Mouse (Mus musculus) embryonic facial prominence, embryonic 13.5 days (tissue): ENCODE measurements around the gene Hnrnpc. TPM values are rescaled to one million over a fixed set of nuclear protein-coding genes. Genes with fewer than 3 reads are reported as not detected.

ENCODE experiments used
- ATAC-seq: fragments of 200-750 bp; cut with Nextera tagmentation; 2 replicates; pipeline ENCODE4 v1.8.0; 2017; ENCODE audit warnings: low read depth; ENCODE audit not compliant: insufficient number of reproducible peaks, insufficient read depth, low FRiP score, low TSS enrichment
- H3K27ac ChIP-seq: fragments of 300-500 bp; sonication (generic); 2 replicates; pipeline ENCODE4 v1.5.1; 2015; ENCODE audit warnings: moderate library complexity, mild to moderate bottlenecking, inconsistent platforms
- H3K27me3 ChIP-seq: fragments of 300-500 bp; sonication (generic); 2 replicates; pipeline ENCODE4 v1.6.1; 2015; ENCODE audit warnings: mild to moderate bottlenecking, inconsistent platforms
- H3K36me3 ChIP-seq: fragments of 300-500 bp; sonication (generic); 2 replicates; pipeline ENCODE4 v1.6.1; 2015; ENCODE audit warnings: mild to moderate bottlenecking, inconsistent platforms
- H3K4me1 ChIP-seq: fragments of 300-500 bp; sonication (generic); 2 replicates; pipeline ENCODE4 v1.6.1; 2015; ENCODE audit warnings: inconsistent platforms
- H3K4me2 ChIP-seq: fragments of 300-500 bp; sonication (generic); 2 replicates; pipeline ENCODE4 v1.6.1; 2015; ENCODE audit warnings: moderate library complexity, mild to moderate bottlenecking, inconsistent platforms
- H3K4me3 ChIP-seq: fragments of 300-500 bp; sonication (generic); 2 replicates; pipeline ENCODE4 v1.5.1; 2015; ENCODE audit warnings: mild to moderate bottlenecking, inconsistent platforms
- H3K9ac ChIP-seq: fragments of 300-500 bp; sonication (generic); 2 replicates; pipeline ENCODE4 v1.6.1; 2015; ENCODE audit warnings: mild to moderate bottlenecking, inconsistent platforms
- H3K9me3 ChIP-seq: fragments of 300-500 bp; sonication (generic); 2 replicates; pipeline ENCODE4 v1.6.1; 2016; ENCODE audit warnings: inconsistent platforms
- WGBS: fragments of 180-500 bp; shearing (Covaris S2); methylation state at CpG from one replicate; pipeline ENCODE4 v1.1.7; 2015; ENCODE audit warnings: mixed read lengths; 5-methylcytosine and 5-hydroxymethylcytosine counted together
- polyA plus RNA-seq: library from polyadenylated mRNA; unstranded; fragments of >200 nt; fragmentation: Nextera tagmentation; extraction: Ambion mirVana; gene quantifications from 2 replicates; pipeline ENCODE4 v1.2.1, GENCODE M21; 2015

The Hnrnpc gene
- polyA plus RNA-seq, 1 experiment from 2014 or later, result 755 TPM

GRCm38 (mm10) chr14:52120169-52120568 is 16.3 kb upstream of the Hnrnpc start:
- Histone ChIP-seq H3K4me2 (peak overlapping the region; percentile 97), H3K4me3 (peak overlapping the region; percentile 60; the same call in 1 of the 2 replicates), H3K36me3 (no peaks in the 10 kb centered on the region), H3K9ac (no peak overlapping the region), H3K27ac (no peak overlapping the region), H3K9me3 (no peaks in the 10 kb centered on the region), H3K27me3 (no peaks in the 10 kb centered on the region), H3K4me1 (peaks cover 15% of the 10 kb centered on the region)
- no peak for ATAC-seq
- WGBS, result 48% methylated on average over 7 of the region's 7 CpGs

GRCm38 (mm10) chr14:52118823-52119608 is 15.2 kb upstream of the Hnrnpc start:
- peak overlapping the region; percentile 97 for H3K4me2 ChIP-seq
- no peaks in the 10 kb centered on the region for H3K27me3 ChIP-seq
- no peaks in the 10 kb centered on the region for H3K36me3 ChIP-seq
- H3K9me3 ChIP-seq, result no peaks in the 10 kb centered on the region
- peak overlapping the region; percentile 60 for H3K4me3 ChIP-seq
- peak; percentile 82 for ATAC-seq
- peak overlapping the region; percentile 78 for H3K9ac ChIP-seq
- peak overlapping the region; percentile 86 for H3K27ac ChIP-seq
- peaks cover 15% of the 10 kb centered on the region for H3K4me1 ChIP-seq
- WGBS, result under 1% methylated on average over 38 of the region's 38 CpGs

GRCm38 (mm10) chr14:52118456-52118822 is 14.6 kb upstream of the Hnrnpc start:
- H3K4me2 ChIP-seq, result peak overlapping the region; percentile 97
- peaks cover 15% of the 10 kb centered on the region for H3K4me1 ChIP-seq
- no peaks in the 10 kb centered on the region for H3K27me3 ChIP-seq
- ATAC-seq, result no peak
- no peaks in the 10 kb centered on the region for H3K9me3 ChIP-seq
- peak overlapping the region; percentile 78 for H3K9ac ChIP-seq
- peak overlapping the region; percentile 86 for H3K27ac ChIP-seq
- peak overlapping the region; percentile 60 for H3K4me3 ChIP-seq
- 23% methylated on average over 8 of the region's 8 CpGs for WGBS
- no peaks in the 10 kb centered on the region for H3K36me3 ChIP-seq

- Histone ChIP-seq H3K4me1 (peaks cover 15% of the 10 kb centered on the region), H3K27ac (no peak overlapping the region), H3K27me3 (no peaks in the 10 kb centered on the region), H3K9ac (no peak overlapping the region), H3K36me3 (no peaks in the 10 kb centered on the region), H3K4me2 (no peak overlapping the region), H3K9me3 (no peaks in the 10 kb centered on the region), H3K4me3 (no peak overlapping the region)
- 91% methylated on average over 5 of the region's 5 CpGs for WGBS
- no peak for ATAC-seq
Observed at GRCm38 (mm10) chr14:52117241-52117640, 13.4 kb upstream of the Hnrnpc start.

GRCm38 (mm10) chr14:52114101-52114500 is 10.3 kb upstream of the Hnrnpc start:
- Histone ChIP-seq H3K36me3 (no peaks in the 10 kb centered on the region), H3K9ac (no peak overlapping the region), H3K4me2 (no peak overlapping the region), H3K9me3 (no peaks in the 10 kb centered on the region), H3K4me3 (no peak overlapping the region), H3K27me3 (no peaks in the 10 kb centered on the region), H3K4me1 (peaks cover 7% of the 10 kb centered on the region; the same call in 1 of the 2 replicates), H3K27ac (no peak overlapping the region)
- no peak for ATAC-seq
- 65% methylated on average over 1 of the region's 1 CpGs for WGBS

- Histone ChIP-seq H3K4me3 (no peak within 1 kb of the TSS), H3K36me3 (no peaks in the 10 kb centered on the region), H3K27me3 (no peaks in the 10 kb centered on the region), H3K9ac (no peak within 1 kb of the TSS), H3K4me1 (peaks cover 6% of the 10 kb centered on the region), H3K27ac (no peak within 1 kb of the TSS), H3K9me3 (no peaks in the 10 kb centered on the region), H3K4me2 (no peak within 1 kb of the TSS)
- ATAC-seq, result no peak
- 86% methylated on average over 4 of the region's 4 CpGs for WGBS
Observed at GRCm38 (mm10) chr14:52110346-52110745, 6.5 kb upstream of the Hnrnpc start, which contains the start of gene Rpgrip1. Gene Rpgrip1, plus strand, starts transcription at chr14:52110704.

GRCm38 (mm10) chr14:52108025-52108424 is 4.2 kb upstream of the Hnrnpc start:
- H3K4me1 ChIP-seq, result peaks cover 11% of the 10 kb centered on the region
- no peak overlapping the region for H3K27ac ChIP-seq
- ATAC-seq, result no peak
- no peaks in the 10 kb centered on the region for H3K36me3 ChIP-seq
- 83% methylated on average over 2 of the region's 2 CpGs for WGBS
- no peaks in the 10 kb centered on the region for H3K27me3 ChIP-seq
- H3K4me2 ChIP-seq, result no peak overlapping the region
- no peaks in the 10 kb centered on the region for H3K9me3 ChIP-seq
- no peak overlapping the region for H3K9ac ChIP-seq
- no peak overlapping the region for H3K4me3 ChIP-seq

- Histone ChIP-seq H3K27me3 (no peaks in the 10 kb centered on the region), H3K9me3 (no peaks in the 10 kb centered on the region), H3K4me3 (no peak overlapping the region), H3K36me3 (peaks cover 6% of the 10 kb centered on the region), H3K9ac (peak overlapping the region; percentile 58), H3K27ac (peak overlapping the region; percentile 81), H3K4me1 (peaks cover 21% of the 10 kb centered on the region), H3K4me2 (peak overlapping the region; percentile 28)
- 18% methylated on average over 10 of the region's 10 CpGs for WGBS
- ATAC-seq, result no peak
Observed at GRCm38 (mm10) chr14:52106741-52107140, 2.9 kb upstream of the Hnrnpc start.

GRCm38 (mm10) chr14:52105308-52105707 is 1.5 kb upstream of the Hnrnpc start:
- peaks cover 11% of the 10 kb centered on the region for H3K36me3 ChIP-seq
- H3K4me3 ChIP-seq, result no peak overlapping the region
- H3K27me3 ChIP-seq, result no peaks in the 10 kb centered on the region
- peaks cover 29% of the 10 kb centered on the region for H3K4me1 ChIP-seq
- no peak overlapping the region for H3K4me2 ChIP-seq
- ATAC-seq, result no peak
- 67% methylated on average over 2 of the region's 2 CpGs for WGBS
- no peak overlapping the region for H3K27ac ChIP-seq
- no peaks in the 10 kb centered on the region for H3K9me3 ChIP-seq
- H3K9ac ChIP-seq, result no peak overlapping the region

- Histone ChIP-seq H3K9me3 (no peaks in the 10 kb centered on the region), H3K9ac (peak overlapping the region; percentile 68), H3K27ac (peak overlapping the region; percentile 93), H3K4me2 (peak overlapping the region; percentile 67), H3K4me1 (peaks cover 29% of the 10 kb centered on the region), H3K27me3 (no peaks in the 10 kb centered on the region), H3K4me3 (peak overlapping the region; percentile 96), H3K36me3 (peaks cover 11% of the 10 kb centered on the region)
- ATAC-seq, result no peak
- 28% methylated on average over 7 of the region's 7 CpGs for whole genome bisulfite sequencing
Observed at GRCm38 (mm10) chr14:52104677-52105285, 953 bp upstream of the Hnrnpc start.

GRCm38 (mm10) chr14:52103474-52103855 is 363 bp downstream of the Hnrnpc start:
- H3K4me3 ChIP-seq, result peak overlapping the region; percentile 96
- under 1% methylated on average over 30 of the region's 30 CpGs for WGBS
- peaks cover 29% of the 10 kb centered on the region for H3K4me1 ChIP-seq
- peak overlapping the region; percentile 68 for H3K4me2 ChIP-seq
- peak overlapping the region; percentile 100 for H3K9ac ChIP-seq
- peaks cover 11% of the 10 kb centered on the region for H3K36me3 ChIP-seq
- H3K9me3 ChIP-seq, result no peaks in the 10 kb centered on the region
- peak overlapping the region; percentile 98 for H3K27ac ChIP-seq
- ATAC-seq, result no peak; the same call in 1 of the 2 replicates
- no peaks in the 10 kb centered on the region for H3K27me3 ChIP-seq
